Mouse (Mus musculus) megakaryocyte-erythroid progenitor cell, adult 5-6 weeks (primary cell): Measurements from ENCODE around the gene Olfr550. TPM values are rescaled to one million over a fixed set of nuclear protein-coding genes. Genes with fewer than 3 reads are reported as not detected.

Experiments
- total RNA-seq, 2 experiments: library from RNA; stranded (forward) in 1 of 2; stranded (reverse) in 1 of 2; fragments of 200-1000, 215-1000 nt in 1 of 2; fragments of >200 nt in 1 of 2; fragmentation: Nextera tagmentation in 1 of 2; gene quantifications; 2 replicates each; pipeline ENCODE4 v1.2.3; 2014 to 2017

Olfr550 gene
- total RNA-seq, 2 experiments from 2014 or later, result not detected

Other genes starting within 250 kb of the Olfr550 start
- 270 and 301 TPM in 2 replicates for gene Rrm1, start 129.7 kb upstream of the Olfr550 start, total RNA-seq (2014; fragmentation: Nextera tagmentation)
- 1,022 TPM in 2 replicates for gene Rrm1, start 129.7 kb upstream of the Olfr550 start, total RNA-seq (2017)
- not detected in 2 replicates for gene Olfr543, start 89.8 kb upstream of the Olfr550 start, total RNA-seq (2014; fragmentation: Nextera tagmentation)
- gene Olfr543, start 89.8 kb upstream of the Olfr550 start, total RNA-seq (2017), result 0.09 TPM in 1 of 2 replicates, not detected in the other
- not detected in 2 replicates for gene Olfr544, start 83.1 kb upstream of the Olfr550 start, total RNA-seq (2014; fragmentation: Nextera tagmentation)
- gene Olfr544, start 83.1 kb upstream of the Olfr550 start, total RNA-seq (2017), result 0.05 TPM in 1 of 2 replicates, not detected in the other
- gene Olfr545, start 71.9 kb upstream of the Olfr550 start, total RNA-seq (2014; fragmentation: Nextera tagmentation), result not detected in 2 replicates
- not detected in 2 replicates for gene Olfr545, start 71.9 kb upstream of the Olfr550 start, total RNA-seq (2017)
- gene Olfr547, start 36.7 kb upstream of the Olfr550 start, total RNA-seq (2014; fragmentation: Nextera tagmentation), result not detected in 2 replicates
- not detected in 2 replicates for gene Olfr547, start 36.7 kb upstream of the Olfr550 start, total RNA-seq (2017)
- not detected in 2 replicates for gene Olfr548-ps1, start 30.5 kb upstream of the Olfr550 start, total RNA-seq (2014; fragmentation: Nextera tagmentation)
- not detected in 2 replicates for gene Olfr548-ps1, start 30.5 kb upstream of the Olfr550 start, total RNA-seq (2017)
- not detected in 2 replicates for gene Olfr549, start 21.6 kb upstream of the Olfr550 start, total RNA-seq (2014; fragmentation: Nextera tagmentation)
- gene Olfr549, start 21.6 kb upstream of the Olfr550 start, total RNA-seq (2017), result not detected in 2 replicates
- 10.2 and 20.0 TPM in 2 replicates for gene Trim21, start 6.0 kb upstream of the Olfr550 start, total RNA-seq (2014; fragmentation: Nextera tagmentation)
- gene Trim21, start 6.0 kb upstream of the Olfr550 start, total RNA-seq (2017), result 24.0 and 31.5 TPM in 2 replicates
- gene Olfr551, start 20.4 kb downstream of the Olfr550 start, total RNA-seq (2014; fragmentation: Nextera tagmentation), result not detected in 2 replicates
- not detected in 2 replicates for gene Olfr551, start 20.4 kb downstream of the Olfr550 start, total RNA-seq (2017)
- 0.20 TPM in 1 of 2 replicates, not detected in the other for gene Olfr552, start 26.3 kb downstream of the Olfr550 start, total RNA-seq (2014; fragmentation: Nextera tagmentation)
- not detected in 2 replicates for gene Olfr552, start 26.3 kb downstream of the Olfr550 start, total RNA-seq (2017)
- gene Olfr553, start 46.8 kb downstream of the Olfr550 start, total RNA-seq (2014; fragmentation: Nextera tagmentation), result not detected in 2 replicates
- gene Olfr553, start 46.8 kb downstream of the Olfr550 start, total RNA-seq (2017), result not detected in 2 replicates
- gene Olfr554, start 67.0 kb downstream of the Olfr550 start, total RNA-seq (2014; fragmentation: Nextera tagmentation), result not detected in 2 replicates
- gene Olfr554, start 67.0 kb downstream of the Olfr550 start, total RNA-seq (2017), result not detected in 2 replicates
- gene Olfr555, start 87.4 kb downstream of the Olfr550 start, total RNA-seq (2014; fragmentation: Nextera tagmentation), result not detected in 2 replicates
- not detected in 2 replicates for gene Olfr555, start 87.4 kb downstream of the Olfr550 start, total RNA-seq (2017)
- gene Olfr556, start 93.5 kb downstream of the Olfr550 start, total RNA-seq (2014; fragmentation: Nextera tagmentation), result not detected in 2 replicates
- gene Olfr556, start 93.5 kb downstream of the Olfr550 start, total RNA-seq (2017), result not detected in 2 replicates
- 6.7 and 8.4 TPM in 2 replicates for gene Trim68, start 115.9 kb downstream of the Olfr550 start, total RNA-seq (2014; fragmentation: Nextera tagmentation)
- gene Trim68, start 115.9 kb downstream of the Olfr550 start, total RNA-seq (2017), result 1.8 and 6.0 TPM in 2 replicates
- not detected in 2 replicates for gene Olfr557, start 124.5 kb downstream of the Olfr550 start, total RNA-seq (2014; fragmentation: Nextera tagmentation)
- gene Olfr557, start 124.5 kb downstream of the Olfr550 start, total RNA-seq (2017), result not detected in 2 replicates
- gene Olfr558, start 130.8 kb downstream of the Olfr550 start, total RNA-seq (2014; fragmentation: Nextera tagmentation), result not detected in 2 replicates
- not detected in 2 replicates for gene Olfr558, start 130.8 kb downstream of the Olfr550 start, total RNA-seq (2017)
- gene Olfr33, start 147.6 kb downstream of the Olfr550 start, total RNA-seq (2014; fragmentation: Nextera tagmentation), result not detected in 2 replicates
- gene Olfr33, start 147.6 kb downstream of the Olfr550 start, total RNA-seq (2017), result not detected in 2 replicates
- gene Olfr559, start 156.0 kb downstream of the Olfr550 start, total RNA-seq (2014; fragmentation: Nextera tagmentation), result not detected in 2 replicates
- not detected in 2 replicates for gene Olfr559, start 156.0 kb downstream of the Olfr550 start, total RNA-seq (2017)
- not detected in 2 replicates for gene Olfr560, start 187.9 kb downstream of the Olfr550 start, total RNA-seq (2014; fragmentation: Nextera tagmentation)
- gene Olfr560, start 187.9 kb downstream of the Olfr550 start, total RNA-seq (2017), result not detected in 2 replicates
- gene Olfr78, start 188.0 kb downstream of the Olfr550 start, total RNA-seq (2014; fragmentation: Nextera tagmentation), result not detected in 2 replicates
- gene Olfr78, start 188.0 kb downstream of the Olfr550 start, total RNA-seq (2017), result not detected in 2 replicates
- gene Olfr561, start 199.8 kb downstream of the Olfr550 start, total RNA-seq (2014; fragmentation: Nextera tagmentation), result not detected in 2 replicates
- gene Olfr561, start 199.8 kb downstream of the Olfr550 start, total RNA-seq (2017), result not detected in 2 replicates
- gene Olfr564, start 232.0 kb downstream of the Olfr550 start, total RNA-seq (2014; fragmentation: Nextera tagmentation), result not detected in 2 replicates
- gene Olfr564, start 232.0 kb downstream of the Olfr550 start, total RNA-seq (2017), result not detected in 2 replicates